Mouse (Mus musculus) liver, embryonic 12.5 days (tissue): ENCODE results near the gene Adcy4. TPM values are rescaled to one million over a fixed set of nuclear protein-coding genes. Genes with fewer than 3 reads are reported as not detected.

Experiments
- ATAC-seq: fragments of 200-750 bp; cut with Nextera tagmentation; 2 replicates; pipeline ENCODE4 v1.8.0; 2017; ENCODE audit warnings: moderate number of reproducible peaks, mild to moderate bottlenecking, moderate library complexity
- H3K27ac ChIP-seq: fragments of 300-500 bp; sonication (generic); 2 replicates; pipeline ENCODE4 v1.5.1; 2016; ENCODE audit warnings: mild to moderate bottlenecking
- H3K27me3 ChIP-seq: fragments of 300-500 bp; sonication (generic); replicated peaks from 2 replicates; pipeline ENCODE4 v1.6.1; 2016; ENCODE audit warnings: mild to moderate bottlenecking, moderate library complexity
- H3K36me3 ChIP-seq: fragments of 300-500 bp; sonication (generic); 2 replicates; pipeline ENCODE4 v1.6.1; 2016; ENCODE audit warnings: mild to moderate bottlenecking, moderate library complexity
- H3K4me1 ChIP-seq: fragments of 300-500 bp; sonication (generic); 2 replicates; pipeline ENCODE4 v1.6.1; 2016
- H3K4me2 ChIP-seq: fragments of 300-500 bp; sonication (generic); 2 replicates; pipeline ENCODE4 v1.6.1; 2016; ENCODE audit warnings: mild to moderate bottlenecking, moderate library complexity
- H3K4me3 ChIP-seq: fragments of 300-500 bp; sonication (generic); 2 replicates; pipeline ENCODE4 v1.5.1; 2016; ENCODE audit warnings: mild to moderate bottlenecking, moderate library complexity
- H3K9ac ChIP-seq: fragments of 300-500 bp; sonication (generic); 2 replicates; pipeline ENCODE4 v1.6.1; 2016; ENCODE audit warnings: mild to moderate bottlenecking, moderate library complexity
- H3K9me3 ChIP-seq: fragments of 300-500 bp; sonication (generic); replicated peaks from 2 replicates; pipeline ENCODE4 v1.6.1; 2016; ENCODE audit warnings: mild to moderate bottlenecking, moderate library complexity
- WGBS: fragments of 180-500 bp; shearing (Covaris S2); methylation state at CpG from one replicate; pipeline ENCODE4 v1.1.7; 2016; ENCODE audit not compliant: insufficient replicate concordance; 5-methylcytosine and 5-hydroxymethylcytosine counted together
- polyA plus RNA-seq: library from polyadenylated mRNA; unstranded; fragments of >200 nt; fragmentation: Nextera tagmentation; extraction: Ambion mirVana; gene quantifications from 2 replicates; pipeline ENCODE4 v1.2.1, GENCODE M21; 2016

The Adcy4 gene
- polyA plus RNA-seq, 1 experiment from 2014 or later: 3.6 TPM

GRCm38 (mm10) chr14:55745180-55745860, 38.6 kb downstream of the Adcy4 start, which contains the start of the genes Dhrs1 and Nop9:
TSS of gene Dhrs1 (minus strand) at chr14:55745690.
TSS of gene Nop9 (plus strand) at chr14:55745693.
- H3K4me3 ChIP-seq: peak within 1 kb of the TSS; percentile 92
- no peaks in the 10 kb centered on the region for H3K9me3 ChIP-seq
- peak within 1 kb of the TSS; percentile 83 for H3K27ac ChIP-seq
- 1% methylated on average over 47 of the region's 48 CpGs for WGBS
- H3K36me3 ChIP-seq: peaks cover 53% of the 10 kb centered on the region
- peak within 1 kb of the TSS; percentile 89 for H3K9ac ChIP-seq
- peak within 1 kb of the TSS; percentile 97 for H3K4me2 ChIP-seq
- H3K4me1 ChIP-seq: peaks cover 38% of the 10 kb centered on the region
- no peaks in the 10 kb centered on the region for H3K27me3 ChIP-seq
- peak; percentile 87 for ATAC-seq

- Histone ChIP-seq H3K36me3 (peaks cover 51% of the 10 kb centered on the region), H3K27me3 (no peaks in the 10 kb centered on the region), H3K4me1 (peaks cover 38% of the 10 kb centered on the region), H3K9ac (no peak overlapping the region; the same call in 1 of the 2 replicates), H3K4me2 (0 out of 2 replicates have a peak overlapping the region, but pooled peaks have one; percentile 18), H3K27ac (no peak overlapping the region), H3K4me3 (no peak overlapping the region), H3K9me3 (no peaks in the 10 kb centered on the region)
- ATAC-seq: peak; percentile 50; the same call in 1 of the 2 replicates
- 20% methylated on average over 10 of the region's 10 CpGs for WGBS
Observed at GRCm38 (mm10) chr14:55743711-55744110, 40.2 kb downstream of the Adcy4 start.

- ATAC-seq: no peak
- WGBS: 70% methylated on average over 9 of the region's 9 CpGs
- Histone ChIP-seq H3K9me3 (no peaks in the 10 kb centered on the region), H3K4me1 (no peaks in the 10 kb centered on the region), H3K9ac (no peak overlapping the region), H3K27ac (no peak overlapping the region), H3K4me2 (no peak overlapping the region), H3K36me3 (peaks cover 30% of the 10 kb centered on the region), H3K27me3 (peaks cover 4% of the 10 kb centered on the region; the same call in 1 of the 2 replicates), H3K4me3 (no peak overlapping the region)
Observed at GRCm38 (mm10) chr14:55737086-55737687, 46.7 kb downstream of the Adcy4 start.

GRCm38 (mm10) chr14:55735758-55736157, 48.1 kb downstream of the Adcy4 start:
- Histone ChIP-seq H3K27me3 (peaks cover 11% of the 10 kb centered on the region), H3K27ac (no peak overlapping the region), H3K9ac (no peak overlapping the region), H3K4me2 (no peak overlapping the region), H3K9me3 (no peaks in the 10 kb centered on the region), H3K4me1 (no peaks in the 10 kb centered on the region), H3K36me3 (peaks cover 23% of the 10 kb centered on the region), H3K4me3 (no peak overlapping the region)
- 63% methylated on average over 4 of the region's 4 CpGs for WGBS
- ATAC-seq: no peak

GRCm38 (mm10) chr14:55735334-55735733, 48.6 kb downstream of the Adcy4 start:
- no peak overlapping the region for H3K4me2 ChIP-seq
- 56% methylated on average over 3 of the region's 3 CpGs for WGBS
- H3K36me3 ChIP-seq: peaks cover 19% of the 10 kb centered on the region
- no peaks in the 10 kb centered on the region for H3K9me3 ChIP-seq
- no peak for ATAC-seq
- H3K9ac ChIP-seq: no peak overlapping the region
- H3K27me3 ChIP-seq: peaks cover 15% of the 10 kb centered on the region
- H3K4me3 ChIP-seq: no peak overlapping the region
- H3K27ac ChIP-seq: no peak overlapping the region
- H3K4me1 ChIP-seq: no peaks in the 10 kb centered on the region

- no peak for ATAC-seq
- 65% methylated on average over 7 of the region's 7 CpGs for WGBS
- Histone ChIP-seq H3K27ac (no peak overlapping the region), H3K9me3 (no peaks in the 10 kb centered on the region), H3K4me2 (no peak overlapping the region), H3K9ac (no peak overlapping the region), H3K27me3 (peaks cover 18% of the 10 kb centered on the region), H3K4me1 (no peaks in the 10 kb centered on the region), H3K36me3 (peaks cover 14% of the 10 kb centered on the region; the same call in 1 of the 2 replicates), H3K4me3 (no peak overlapping the region)
Observed at GRCm38 (mm10) chr14:55734869-55735268, 49.0 kb downstream of the Adcy4 start.

GRCm38 (mm10) chr14:55733889-55734288, 50.0 kb downstream of the Adcy4 start:
- ATAC-seq: no peak
- no peak overlapping the region for H3K4me3 ChIP-seq
- WGBS: 58% methylated on average over 10 of the region's 10 CpGs

GRCm38 (mm10) chr14:55730531-55731032, 53.3 kb downstream of the Adcy4 start:
- no peaks in the 10 kb centered on the region for H3K9me3 ChIP-seq
- WGBS: 58% methylated on average over 7 of the region's 7 CpGs
- H3K4me3 ChIP-seq: no peak overlapping the region
- H3K9ac ChIP-seq: no peak overlapping the region
- no peak overlapping the region for H3K4me2 ChIP-seq
- H3K27ac ChIP-seq: no peak overlapping the region
- H3K27me3 ChIP-seq: peaks cover 22% of the 10 kb centered on the region
- peak; percentile 49; the same call in 1 of the 2 replicates for ATAC-seq
- H3K4me1 ChIP-seq: peaks cover 5% of the 10 kb centered on the region; the same call in 1 of the 2 replicates
- no peaks in the 10 kb centered on the region for H3K36me3 ChIP-seq

More at GRCm38 (mm10) chr14:55733889-55734288, 50.0 kb downstream of the Adcy4 start:
- no peak overlapping the region for H3K9ac ChIP-seq
- peaks cover 18% of the 10 kb centered on the region for H3K27me3 ChIP-seq
- H3K9me3 ChIP-seq: no peaks in the 10 kb centered on the region
- no peak overlapping the region for H3K4me2 ChIP-seq
- peaks cover under 1% of the 10 kb centered on the region; the same call in 1 of the 2 replicates for H3K4me1 ChIP-seq
- peaks cover 6% of the 10 kb centered on the region; the same call in 1 of the 2 replicates for H3K36me3 ChIP-seq
- no peak overlapping the region for H3K27ac ChIP-seq

- no peak overlapping the region for H3K4me2 ChIP-seq
- no peaks in the 10 kb centered on the region for H3K36me3 ChIP-seq
- no peak overlapping the region for H3K27ac ChIP-seq
- H3K4me3 ChIP-seq: no peak overlapping the region
- 66% methylated on average over 7 of the region's 7 CpGs for WGBS
- H3K9me3 ChIP-seq: no peaks in the 10 kb centered on the region
- H3K9ac ChIP-seq: no peak overlapping the region
- H3K4me1 ChIP-seq: peaks cover 5% of the 10 kb centered on the region; the same call in 1 of the 2 replicates
- ATAC-seq: no peak
- H3K27me3 ChIP-seq: peaks cover 22% of the 10 kb centered on the region
Observed at GRCm38 (mm10) chr14:55730116-55730515, 53.8 kb downstream of the Adcy4 start.

- H3K36me3 ChIP-seq: no peaks in the 10 kb centered on the region
- ATAC-seq: no peak
- WGBS: 49% methylated on average over 8 of the region's 8 CpGs
Observed at GRCm38 (mm10) chr14:55727889-55728685, 55.8 kb downstream of the Adcy4 start.

GRCm38 (mm10) chr14:55726261-55726660, 57.6 kb downstream of the Adcy4 start:
- H3K27me3 ChIP-seq: peaks cover 16% of the 10 kb centered on the region
- no peak for ATAC-seq
- H3K4me3 ChIP-seq: no peak overlapping the region
- no peak overlapping the region for H3K4me2 ChIP-seq
- peaks cover 37% of the 10 kb centered on the region for H3K4me1 ChIP-seq
- H3K9me3 ChIP-seq: no peaks in the 10 kb centered on the region
- H3K9ac ChIP-seq: no peak overlapping the region
- no peak overlapping the region for H3K27ac ChIP-seq
- no peaks in the 10 kb centered on the region for H3K36me3 ChIP-seq

More at GRCm38 (mm10) chr14:55727889-55728685, 55.8 kb downstream of the Adcy4 start:
- H3K4me2 ChIP-seq: no peak overlapping the region
- no peak overlapping the region for H3K9ac ChIP-seq
- peaks cover 23% of the 10 kb centered on the region for H3K4me1 ChIP-seq
- H3K4me3 ChIP-seq: no peak overlapping the region
- H3K9me3 ChIP-seq: no peaks in the 10 kb centered on the region
- H3K27me3 ChIP-seq: peaks cover 22% of the 10 kb centered on the region
- no peak overlapping the region for H3K27ac ChIP-seq
